Mouse (Mus musculus) olfactory bulb, adult 2 months (tissue): ENCODE data around the gene Lix1l. TPM values are rescaled to one million over a fixed set of nuclear protein-coding genes. Genes with fewer than 3 reads are reported as not detected.

Experiments used
- H3K27ac ChIP-seq: fragments of 200-500 bp; 2 replicates; pipeline ENCODE4 v1.5.1; 2012; ENCODE audit warnings: low read depth, low read length; ENCODE audit not compliant: insufficient read depth
- H3K4me1 ChIP-seq: fragments of 200-500 bp; 2 replicates; pipeline ENCODE4 v1.6.1; 2012; ENCODE audit warnings: low read length; ENCODE audit not compliant: control insufficient read depth, insufficient read depth
- H3K4me3 ChIP-seq: fragments of 200-500 bp; 2 replicates; pipeline ENCODE4 v1.5.1; 2012; ENCODE audit warnings: mild to moderate bottlenecking, low read depth, low read length, moderate library complexity; ENCODE audit not compliant: insufficient read depth
- CTCF ChIP-seq: fragments of 200-500 bp; IDR thresholded peaks from 2 replicates; pipeline ENCODE4 v1.5.1; 2012; ENCODE audit warnings: low read depth, mild to moderate bottlenecking, low read length, moderate library complexity; ENCODE audit not compliant: insufficient read depth
- POLR2A ChIP-seq: fragments of 200-500 bp; IDR thresholded peaks from 2 replicates; pipeline ENCODE4 v1.6.1; 2012; ENCODE audit warnings: mild to moderate bottlenecking, low read depth, low read length, moderate library complexity; ENCODE audit not compliant: insufficient read depth
- WGBS: fragments of 180-500 bp; shearing (Covaris S2); methylation state at CpG from one replicate; pipeline ENCODE4 v1.1.7; 2018; 5-methylcytosine and 5-hydroxymethylcytosine counted together
- polyA plus RNA-seq: library from polyadenylated mRNA; stranded (reverse); fragments of >200 nt; gene quantifications from 2 replicates; pipeline ENCODE4 v1.2.4, GENCODE M21; 2012; ENCODE audit warnings: low replicate concordance; ENCODE audit not compliant: missing spikeins, insufficient read depth, insufficient read length

Lix1l gene
- polyA plus RNA-seq, 1 experiment, result not detected

DNA sequence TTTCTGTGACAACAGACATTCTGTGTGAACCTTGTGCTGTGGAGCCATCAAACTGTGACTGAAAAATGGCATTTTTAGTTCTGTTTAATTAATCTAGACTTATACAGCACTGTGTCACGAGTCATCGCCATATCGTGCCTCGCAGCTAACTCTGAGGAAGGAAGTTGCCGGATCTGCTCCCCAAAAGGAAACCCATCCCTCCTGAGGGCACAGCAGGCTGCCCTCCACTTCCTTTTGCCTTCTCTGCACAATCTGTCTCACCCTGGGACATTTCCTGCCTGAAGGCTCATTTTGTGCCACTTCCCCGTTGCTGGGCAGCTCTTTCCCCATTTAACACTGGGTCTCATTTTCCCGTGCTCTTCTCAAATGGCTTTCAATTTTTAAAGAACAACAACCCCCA, 36.3 kb upstream of the Lix1l start:
- peaks cover 3% of the 10 kb centered on the region; the same call in 1 of the 2 replicates for H3K4me1 ChIP-seq
- no peak for TF ChIP-seq POLR2A
- no peak for TF ChIP-seq CTCF
- H3K27ac ChIP-seq, result no peak overlapping the region
- no peak overlapping the region for H3K4me3 ChIP-seq
- WGBS, result 76% methylated on average over 7 of the region's 7 CpGs

DNA sequence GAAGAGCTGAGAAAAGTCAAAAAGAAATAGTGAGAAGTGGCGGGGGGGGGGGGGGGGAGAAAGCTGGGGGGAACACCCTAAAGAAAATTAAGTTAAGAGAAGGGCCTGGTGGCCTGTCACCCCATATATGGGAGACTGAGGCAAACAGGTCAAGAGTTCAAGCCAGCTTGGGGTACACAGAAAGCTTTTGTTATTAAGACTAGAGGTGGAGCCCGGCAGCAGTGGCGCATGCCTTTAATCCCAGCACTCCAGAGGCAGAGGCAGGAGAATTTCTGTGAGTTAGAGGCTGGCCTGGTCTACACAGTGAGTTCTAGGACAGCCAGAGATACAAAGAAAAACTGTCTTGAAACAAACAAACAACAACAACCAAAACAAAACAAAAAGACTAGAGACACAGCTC, 35.8 kb upstream of the Lix1l start:
- 0 out of 2 replicates have a peak, but pooled peaks cover 3% of the 10 kb centered on the region for H3K4me1 ChIP-seq
- no peak overlapping the region for H3K27ac ChIP-seq
- 91% methylated on average over 3 of the region's 3 CpGs for whole genome bisulfite sequencing
- no peak overlapping the region for H3K4me3 ChIP-seq
- no peak for TF ChIP-seq POLR2A
- TF ChIP-seq CTCF, result no peak

DNA sequence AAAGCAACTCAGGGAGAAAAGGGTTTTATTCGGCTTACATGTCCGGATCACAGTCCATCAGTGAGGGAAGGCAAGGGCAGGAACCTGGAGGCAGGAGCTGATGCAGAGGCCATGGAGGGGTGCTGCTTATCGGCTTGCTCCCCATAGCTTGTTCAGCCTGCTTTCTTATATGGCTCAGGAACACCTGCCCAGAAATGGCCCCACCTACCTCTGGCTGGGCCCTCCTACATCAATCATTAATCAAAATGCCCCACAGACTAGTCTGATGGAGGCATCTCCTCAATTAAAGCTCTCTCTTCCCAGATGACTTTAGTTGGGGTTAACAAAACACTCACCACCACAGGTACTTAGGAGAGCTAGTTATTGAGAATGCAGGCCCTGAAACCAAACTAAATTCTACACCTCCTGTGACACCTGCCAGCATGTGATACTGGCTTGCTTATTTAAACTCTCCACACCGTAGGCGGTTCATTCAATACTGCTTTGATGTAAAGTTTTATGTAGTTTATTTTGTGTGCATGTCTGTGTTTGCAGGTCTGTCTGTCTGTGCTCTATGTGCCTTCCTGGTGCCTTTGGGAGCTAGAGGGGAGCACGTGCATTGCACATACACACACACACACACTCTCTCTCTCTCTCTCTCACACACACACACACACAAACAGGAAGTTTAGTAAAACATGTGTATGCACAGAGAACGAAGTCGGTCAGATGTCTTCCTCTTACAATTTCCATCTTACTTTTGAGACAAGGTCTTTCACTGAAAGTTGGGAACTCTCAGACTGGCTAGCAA, 34.1 kb upstream of the Lix1l start:
- WGBS, result 88% methylated on average over 8 of the region's 8 CpGs
- H3K4me3 ChIP-seq, result no peak overlapping the region
- TF ChIP-seq POLR2A (no peak), CTCF (no peak)
- H3K4me1 ChIP-seq, result peaks cover 3% of the 10 kb centered on the region; the same call in 1 of the 2 replicates
- no peak overlapping the region for H3K27ac ChIP-seq

GRCm38 (mm10) chr3:96568605-96569004, 32.3 kb upstream of the Lix1l start:
- Histone ChIP-seq H3K4me3 (no peak overlapping the region), H3K27ac (no peak overlapping the region), H3K4me1 (peaks cover 5% of the 10 kb centered on the region; the same call in 1 of the 2 replicates)
- 89% methylated on average over 8 of the region's 8 CpGs for WGBS
- no peak for TF ChIP-seq POLR2A

GRCm38 (mm10) chr3:96569506-96569905, 31.4 kb upstream of the Lix1l start:
- TF ChIP-seq CTCF, result no peak
- TF ChIP-seq POLR2A, result no peak
- H3K27ac ChIP-seq, result no peak overlapping the region
- WGBS, result 89% methylated on average over 13 of the region's 13 CpGs
- no peak overlapping the region for H3K4me3 ChIP-seq
- peaks cover 5% of the 10 kb centered on the region; the same call in 1 of the 2 replicates for H3K4me1 ChIP-seq

- WGBS, result 92% methylated on average over 11 of the region's 11 CpGs
- Histone ChIP-seq H3K4me1 (peaks cover 3% of the 10 kb centered on the region; the same call in 1 of the 2 replicates), H3K27ac (no peak overlapping the region), H3K4me3 (no peak overlapping the region)
- no peak for TF ChIP-seq CTCF
- TF ChIP-seq POLR2A, result no peak
Measured at GRCm38 (mm10) chr3:96569966-96570605, 30.9 kb upstream of the Lix1l start.

- no peak overlapping the region for H3K27ac ChIP-seq
- peaks cover 3% of the 10 kb centered on the region; the same call in 1 of the 2 replicates for H3K4me1 ChIP-seq
- WGBS, result 76% methylated on average over 7 of the region's 7 CpGs
- no peak overlapping the region for H3K4me3 ChIP-seq
- TF ChIP-seq CTCF, result no peak
- no peak for TF ChIP-seq POLR2A
Measured at GRCm38 (mm10) chr3:96570643-96571042, 30.3 kb upstream of the Lix1l start.

DNA sequence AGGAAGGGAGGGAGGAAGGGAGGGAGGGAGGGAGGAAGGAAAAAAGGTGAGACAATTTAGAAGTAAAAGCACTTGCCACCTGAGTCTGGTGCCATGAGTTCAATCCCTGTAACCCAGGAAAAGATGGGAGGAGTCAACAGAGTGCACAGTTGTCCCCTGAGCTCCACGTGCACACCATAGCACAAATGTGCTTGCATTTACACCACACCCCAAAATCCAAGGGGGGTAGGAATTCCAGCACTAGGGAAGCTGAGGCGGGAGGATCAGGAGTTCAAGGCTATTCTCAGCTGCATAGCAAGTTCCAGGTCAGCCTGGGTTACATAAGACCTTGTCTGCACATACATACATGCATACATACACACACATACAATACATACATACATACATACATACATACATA, 29.6 kb upstream of the Lix1l start:
- H3K27ac ChIP-seq, result no peak overlapping the region
- TF ChIP-seq CTCF (no peak), POLR2A (no peak)
- no peak overlapping the region for H3K4me3 ChIP-seq
- 81% methylated on average over 2 of the region's 2 CpGs for WGBS
- H3K4me1 ChIP-seq, result peaks cover 8% of the 10 kb centered on the region
